Mouse (Mus musculus) CH12.LX (cell line): ENCODE data around the gene Arf5. TPM values are rescaled to one million over a fixed set of nuclear protein-coding genes. Genes with fewer than 3 reads are reported as not detected.
A peak's percentile ranks its signal among the peaks of the same experiment; 100 is the strongest.

Source experiments
- DNase-seq: peaks from one replicate; pipeline ENCODE4 v3.0.0-alpha.2; 2013; ENCODE audit errors: extremely low read depth
- H3K27ac ChIP-seq: 2 replicates; pipeline ENCODE4 v1.5.1; 2012; ENCODE audit warnings: low read depth, mild to moderate bottlenecking, control low read depth, moderate library complexity; ENCODE audit not compliant: insufficient read depth
- H3K27me3 ChIP-seq: replicated peaks from 2 replicates; pipeline ENCODE3; 2012; ENCODE audit warnings: inconsistent platforms
- H3K36me3 ChIP-seq, 2 experiments: replicated peaks in 1 of 2; 2 replicates each; pipeline versions ENCODE3 to v1.6.1; 2012; ENCODE audit warnings: inconsistent platforms in 1 of 2, low read length in 1 of 2, mild to moderate bottlenecking in 1 of 2, mixed read lengths in 1 of 2, moderate library complexity in 1 of 2; ENCODE audit not compliant: control insufficient read depth in 1 of 2, insufficient read depth in 1 of 2
- H3K4me1 ChIP-seq, 2 experiments: 2 replicates each; pipeline ENCODE4 v1.6.1; 2012; ENCODE audit warnings: inconsistent platforms in 1 of 2, moderate library complexity in 1 of 2; ENCODE audit not compliant: insufficient read depth in 2 of 2, control insufficient read depth in 1 of 2
- H3K4me2 ChIP-seq: 2 replicates; pipeline ENCODE4 v1.6.1; 2012; ENCODE audit warnings: low read depth, mild to moderate bottlenecking, control low read depth; ENCODE audit not compliant: poor library complexity, insufficient read depth, severe bottlenecking
- H3K4me3 ChIP-seq, 3 experiments: fragments of 150-350 bp in 1 of 3; sonication (generic) in 1 of 3; replicated peaks in 1 of 3; 2 replicates each; pipeline versions ENCODE3 to v1.5.1; 2011 to 2012; ENCODE audit warnings: low read depth in 2 of 3, low read length in 2 of 3, mild to moderate bottlenecking in 2 of 3, moderate library complexity in 2 of 3, control low read depth in 1 of 3, improper control_type of control experiment in 1 of 3, inconsistent platforms in 1 of 3, mixed read lengths in 1 of 3; ENCODE audit not compliant: poor library complexity in 1 of 3
- H3K79me2 ChIP-seq: replicated peaks from 2 replicates; pipeline ENCODE4 v1.6.1; 2012; ENCODE audit warnings: mild to moderate bottlenecking, moderate library complexity; ENCODE audit not compliant: control insufficient read depth, poor library complexity, insufficient read depth, severe bottlenecking; ENCODE audit errors: extremely low read depth
- H3K9ac ChIP-seq: 2 replicates; pipeline ENCODE4 v1.6.1; 2012; ENCODE audit warnings: low read depth, mild to moderate bottlenecking, control low read depth, moderate library complexity; ENCODE audit not compliant: insufficient read depth
- H3K9me3 ChIP-seq: replicated peaks from 2 replicates; pipeline ENCODE3; 2012; ENCODE audit warnings: low read length, inconsistent platforms, mixed read lengths
- CHD1 ChIP-seq: IDR thresholded peaks from 2 replicates; pipeline ENCODE4 v1.6.1; 2012; ENCODE audit warnings: low read depth, low read length, improper control_type of control experiment, inconsistent platforms
- CHD2 ChIP-seq: IDR thresholded peaks from 2 replicates; pipeline ENCODE4 v1.6.1; 2011; ENCODE audit warnings: low read length, improper control_type of control experiment
- ELF1 ChIP-seq: IDR thresholded peaks from 2 replicates; pipeline ENCODE4 v1.6.1; 2014; ENCODE audit warnings: low read depth, mild to moderate bottlenecking, inconsistent platforms, low read length, improper control_type of control experiment
- EP300 ChIP-seq: IDR thresholded peaks from 2 replicates; pipeline ENCODE4 v1.6.1; 2011; ENCODE audit warnings: low read length, improper control_type of control experiment
- ETS1 ChIP-seq: conservative IDR thresholded peaks from 2 replicates; pipeline ENCODE4 v1.6.1; 2012; ENCODE audit warnings: low read depth, mild to moderate bottlenecking, inconsistent platforms, low read length, improper control_type of control experiment, moderate library complexity
- GABPA ChIP-seq: IDR thresholded peaks from 2 replicates; pipeline ENCODE4 v1.6.1; 2012; ENCODE audit warnings: low read depth, low read length, improper control_type of control experiment, inconsistent platforms; ENCODE audit not compliant: insufficient replicate concordance
- HCFC1 ChIP-seq: IDR thresholded peaks from 2 replicates; pipeline ENCODE4 v1.6.1; 2012; ENCODE audit warnings: low read depth, mild to moderate bottlenecking, inconsistent platforms, low read length, improper control_type of control experiment
- JUN ChIP-seq: IDR thresholded peaks from 2 replicates; pipeline ENCODE4 v1.6.1; 2011; ENCODE audit warnings: low read depth, mild to moderate bottlenecking, low read length, improper control_type of control experiment, moderate library complexity; ENCODE audit not compliant: insufficient read depth
- KAT2A ChIP-seq: IDR thresholded peaks from 2 replicates; pipeline ENCODE4 v1.6.1; 2012; ENCODE audit warnings: low read length, improper control_type of control experiment, inconsistent platforms; ENCODE audit not compliant: insufficient replicate concordance
- MAZ ChIP-seq: IDR thresholded peaks from 2 replicates; pipeline ENCODE4 v1.6.1; 2012; ENCODE audit warnings: low read depth, mild to moderate bottlenecking, inconsistent platforms, low read length, improper control_type of control experiment, moderate library complexity
- MXI1 ChIP-seq: IDR thresholded peaks from 2 replicates; pipeline ENCODE4 v1.6.1; 2011; ENCODE audit warnings: mild to moderate bottlenecking, low read depth, low read length, improper control_type of control experiment
- NRF1 ChIP-seq: IDR thresholded peaks from 2 replicates; pipeline ENCODE4 v1.6.1; 2014; ENCODE audit warnings: low read depth, mild to moderate bottlenecking, inconsistent platforms, low read length, improper control_type of control experiment, moderate library complexity
- POLR2A ChIP-seq: IDR thresholded peaks from 2 replicates; pipeline ENCODE4 v1.6.1; 2011; ENCODE audit warnings: low read depth, mild to moderate bottlenecking, improper control_type of control experiment, low read length
- RCOR1 ChIP-seq: conservative IDR thresholded peaks from 2 replicates; pipeline ENCODE4 v1.6.1; 2012; ENCODE audit warnings: low read depth, mild to moderate bottlenecking, inconsistent platforms, low read length, improper control_type of control experiment
- SIN3A ChIP-seq: IDR thresholded peaks from 2 replicates; pipeline ENCODE4 v1.6.1; 2012; ENCODE audit warnings: low read length, improper control_type of control experiment, inconsistent platforms
- SMC3 ChIP-seq: IDR thresholded peaks from 2 replicates; pipeline ENCODE4 v1.6.1; 2011; ENCODE audit warnings: low read depth, low read length, improper control_type of control experiment
- TCF12 ChIP-seq: IDR thresholded peaks from 2 replicates; pipeline ENCODE4 v1.6.1; 2014; ENCODE audit warnings: low read depth, mild to moderate bottlenecking, inconsistent platforms, low read length, improper control_type of control experiment
- UBTF ChIP-seq: IDR thresholded peaks from 2 replicates; pipeline ENCODE4 v1.6.1; 2012; ENCODE audit warnings: low read depth, mild to moderate bottlenecking, inconsistent platforms, low read length, improper control_type of control experiment, moderate library complexity
- USF2 ChIP-seq: conservative IDR thresholded peaks from 2 replicates; pipeline ENCODE4 v1.6.1; 2011; ENCODE audit warnings: low read depth, low read length, improper control_type of control experiment
- dilution Hi-C: fragments of 300-500 bp; cut with MboI; formaldehyde crosslinking; loops from 2 replicates; pipeline ENCODE4 v1.14.3; 2020; ENCODE audit warnings: low sequenced_read_pairs; ENCODE audit not compliant: extremely low pct_unique_long_range_greater_than_20kb, extremely low pct_ligation_motif_present
- in situ Hi-C: fragments of 300-500 bp; cut with MboI; formaldehyde crosslinking; loops from 3 replicates; pipeline ENCODE4 v1.14.3; 2019; ENCODE audit warnings: low sequenced_read_pairs, low pct_ligation_motif_present, low pct_unique_long_range_greater_than_20kb, mixed read lengths
- polyA plus RNA-seq: library from polyadenylated mRNA; unstranded; fragments of >175 nt; gene quantifications from 2 replicates; pipeline ENCODE4 v1.2.1, GENCODE M21; 2012; ENCODE audit warnings: low read depth; ENCODE audit not compliant: insufficient read length
- total RNA-seq, 2 experiments: library from RNA; depleted of rRNA; stranded (reverse); fragments of 300-350 nt in 1 of 2; fragments of >200 nt in 1 of 2; gene quantifications; 2 replicates each; pipeline ENCODE4 v1.2.3; 2012 to 2014

Gene Arf5
- total and polyA plus RNA-seq, 3 experiments: 67.3 to 101 (median 99.7) TPM

DNA sequence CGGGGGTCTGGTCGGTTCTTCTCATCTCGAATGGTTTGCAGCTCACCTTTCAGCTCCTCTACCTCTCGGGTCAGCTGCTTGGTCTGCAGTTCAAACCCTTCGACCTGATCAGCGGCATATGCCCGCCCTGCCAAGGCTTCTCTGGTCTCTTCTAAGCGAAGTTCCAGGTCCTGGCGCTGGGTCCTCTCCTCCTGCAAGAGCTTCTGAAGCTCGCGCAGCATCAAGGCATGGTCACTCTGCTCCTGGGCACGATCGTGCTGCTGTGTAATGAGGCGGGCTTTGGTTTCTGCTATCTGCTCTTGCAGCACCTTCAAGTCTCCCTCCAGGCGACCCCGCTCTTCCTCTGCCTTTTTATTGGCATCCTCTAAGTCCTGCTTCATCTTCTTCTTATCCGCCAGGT is 3.0 kb upstream of the Arf5 start:
- H3K27me3 ChIP-seq: no peaks in the 10 kb centered on the region
- DNase-seq: no peak
- TF ChIP-seq POLR2A (no peak), HCFC1 (no peak), ELF1 (no peak), CHD1 (no peak), TCF12 (no peak), USF2 (no peak), SMC3 (no peak), JUN (no peak), CHD2 (no peak), SIN3A (no peak), NRF1 (no peak), ETS1 (no peak)
- H3K4me1 ChIP-seq: peaks cover 16 to 41% of the 10 kb centered on the region in 2 experiments
- no peak overlapping the region for H3K9ac ChIP-seq
- H3K27ac ChIP-seq: no peak overlapping the region
- peaks cover 10% of the 10 kb centered on the region for H3K79me2 ChIP-seq
- H3K4me2 ChIP-seq: peak overlapping the region; percentile 90; the same call in 1 of the 2 replicates
- no peaks in the 10 kb centered on the region for H3K9me3 ChIP-seq
- peak overlapping the region in 1 of 3 experiments; percentile 82 for H3K4me3 ChIP-seq
- in situ Hi-C loops (loop anchor here (25.0 kb wide), 1 partner anchor 592 kb away; no protein-coding TSS in a partner anchor), dilution Hi-C loops (no loop called here)
- peaks cover 19 to 54% of the 10 kb centered on the region in 2 experiments for H3K36me3 ChIP-seq

DNA sequence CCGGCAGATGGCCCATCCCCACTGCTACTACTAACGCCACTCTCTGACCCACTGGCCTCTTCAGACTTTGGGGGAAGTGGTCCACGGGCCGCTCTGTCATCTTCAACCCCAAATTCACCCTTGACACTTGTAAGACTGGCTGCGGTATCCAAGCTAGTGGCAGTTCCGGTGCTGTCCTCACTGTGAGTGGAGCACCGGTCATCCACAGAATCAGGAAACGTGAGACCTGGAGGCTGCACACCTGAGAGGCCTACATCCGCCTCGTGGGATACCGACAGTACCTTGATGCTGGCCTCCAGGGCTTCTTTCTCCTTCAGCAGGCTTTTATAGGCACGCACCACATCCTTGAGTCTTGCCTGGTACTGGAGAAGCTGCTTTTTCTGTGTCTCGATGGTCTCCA is 2.5 kb upstream of the Arf5 start:
- Histone ChIP-seq H3K79me2 (peaks cover 10% of the 10 kb centered on the region), H3K27ac (no peak overlapping the region), H3K36me3 (peaks cover 23 to 54% of the 10 kb centered on the region in 2 experiments), H3K9me3 (no peaks in the 10 kb centered on the region), H3K9ac (peak overlapping the region; percentile 69), H3K27me3 (no peaks in the 10 kb centered on the region), H3K4me2 (peak overlapping the region; percentile 90), H3K4me1 (peaks cover 16 to 41% of the 10 kb centered on the region in 2 experiments), H3K4me3 (peak overlapping the region; percentile 82 to 86 (median 83))
- no peak for DNase-seq
- dilution Hi-C loops: no loop called here
- TF ChIP-seq RCOR1 (no peak), EP300 (no peak), HCFC1 (no peak), MAZ (no peak), GABPA (no peak), UBTF (no peak), TCF12 (no peak), CHD2 (no peak), MXI1 (no peak), KAT2A (no peak)
- in situ Hi-C loops: loop anchor here (25.0 kb wide), 1 partner anchor 591 kb away; no protein-coding TSS in a partner anchor
